Mouse (Mus musculus) CH12.LX (cell line): ENCODE results near the gene Cblb. TPM values are rescaled to one million over a fixed set of nuclear protein-coding genes. Genes with fewer than 3 reads are reported as not detected.

Source experiments
- DNase-seq: peaks from one replicate; pipeline ENCODE4 v3.0.0-alpha.2; 2013; ENCODE audit errors: extremely low read depth
- H3K27ac ChIP-seq: 2 replicates; pipeline ENCODE4 v1.5.1; 2012; ENCODE audit warnings: low read depth, mild to moderate bottlenecking, control low read depth, moderate library complexity; ENCODE audit not compliant: insufficient read depth
- H3K27me3 ChIP-seq: replicated peaks from 2 replicates; pipeline ENCODE3; 2012; ENCODE audit warnings: inconsistent platforms
- H3K36me3 ChIP-seq, 2 experiments: replicated peaks in 1 of 2; 2 replicates each; pipeline versions ENCODE3 to v1.6.1; 2012; ENCODE audit warnings: inconsistent platforms in 1 of 2, low read length in 1 of 2, mild to moderate bottlenecking in 1 of 2, mixed read lengths in 1 of 2, moderate library complexity in 1 of 2; ENCODE audit not compliant: control insufficient read depth in 1 of 2, insufficient read depth in 1 of 2
- H3K4me1 ChIP-seq, 2 experiments: 2 replicates each; pipeline ENCODE4 v1.6.1; 2012; ENCODE audit warnings: inconsistent platforms in 1 of 2, moderate library complexity in 1 of 2; ENCODE audit not compliant: insufficient read depth in 2 of 2, control insufficient read depth in 1 of 2
- H3K4me2 ChIP-seq: 2 replicates; pipeline ENCODE4 v1.6.1; 2012; ENCODE audit warnings: low read depth, mild to moderate bottlenecking, control low read depth; ENCODE audit not compliant: poor library complexity, insufficient read depth, severe bottlenecking
- H3K4me3 ChIP-seq, 3 experiments: fragments of 150-350 bp in 1 of 3; sonication (generic) in 1 of 3; replicated peaks in 1 of 3; 2 replicates each; pipeline versions ENCODE3 to v1.5.1; 2011 to 2012; ENCODE audit warnings: low read depth in 2 of 3, low read length in 2 of 3, mild to moderate bottlenecking in 2 of 3, moderate library complexity in 2 of 3, control low read depth in 1 of 3, improper control_type of control experiment in 1 of 3, inconsistent platforms in 1 of 3, mixed read lengths in 1 of 3; ENCODE audit not compliant: poor library complexity in 1 of 3
- H3K79me2 ChIP-seq: replicated peaks from 2 replicates; pipeline ENCODE4 v1.6.1; 2012; ENCODE audit warnings: mild to moderate bottlenecking, moderate library complexity; ENCODE audit not compliant: control insufficient read depth, poor library complexity, insufficient read depth, severe bottlenecking; ENCODE audit errors: extremely low read depth
- H3K9ac ChIP-seq: 2 replicates; pipeline ENCODE4 v1.6.1; 2012; ENCODE audit warnings: low read depth, mild to moderate bottlenecking, control low read depth, moderate library complexity; ENCODE audit not compliant: insufficient read depth
- H3K9me3 ChIP-seq: replicated peaks from 2 replicates; pipeline ENCODE3; 2012; ENCODE audit warnings: low read length, inconsistent platforms, mixed read lengths
- EP300 ChIP-seq: IDR thresholded peaks from 2 replicates; pipeline ENCODE4 v1.6.1; 2011; ENCODE audit warnings: low read length, improper control_type of control experiment
- ETS1 ChIP-seq: conservative IDR thresholded peaks from 2 replicates; pipeline ENCODE4 v1.6.1; 2012; ENCODE audit warnings: low read depth, mild to moderate bottlenecking, inconsistent platforms, low read length, improper control_type of control experiment, moderate library complexity
- GABPA ChIP-seq: IDR thresholded peaks from 2 replicates; pipeline ENCODE4 v1.6.1; 2012; ENCODE audit warnings: low read depth, low read length, improper control_type of control experiment, inconsistent platforms; ENCODE audit not compliant: insufficient replicate concordance
- HCFC1 ChIP-seq: IDR thresholded peaks from 2 replicates; pipeline ENCODE4 v1.6.1; 2012; ENCODE audit warnings: low read depth, mild to moderate bottlenecking, inconsistent platforms, low read length, improper control_type of control experiment
- IRF4 ChIP-seq: IDR thresholded peaks from 2 replicates; pipeline ENCODE4 v1.6.1; 2014; ENCODE audit warnings: low read depth, mild to moderate bottlenecking, inconsistent platforms, low read length, improper control_type of control experiment
- KAT2A ChIP-seq: IDR thresholded peaks from 2 replicates; pipeline ENCODE4 v1.6.1; 2012; ENCODE audit warnings: low read length, improper control_type of control experiment, inconsistent platforms; ENCODE audit not compliant: insufficient replicate concordance
- MEF2A ChIP-seq: IDR thresholded peaks from 2 replicates; pipeline ENCODE4 v1.6.1; 2014; ENCODE audit warnings: low read depth, mild to moderate bottlenecking, inconsistent platforms, low read length, improper control_type of control experiment, borderline replicate concordance
- PAX5 ChIP-seq: IDR thresholded peaks from 2 replicates; pipeline ENCODE4 v1.6.1; 2012; ENCODE audit warnings: low read length, inconsistent platforms, mixed read lengths
- POLR2A ChIP-seq: IDR thresholded peaks from 2 replicates; pipeline ENCODE4 v1.6.1; 2011; ENCODE audit warnings: low read depth, mild to moderate bottlenecking, improper control_type of control experiment, low read length
- POLR2AphosphoS2 ChIP-seq: IDR thresholded peaks from 2 replicates; pipeline ENCODE4 v1.6.1; 2011; ENCODE audit warnings: low read depth, low read length, improper control_type of control experiment
- RCOR1 ChIP-seq: conservative IDR thresholded peaks from 2 replicates; pipeline ENCODE4 v1.6.1; 2012; ENCODE audit warnings: low read depth, mild to moderate bottlenecking, inconsistent platforms, low read length, improper control_type of control experiment
- SMC3 ChIP-seq: IDR thresholded peaks from 2 replicates; pipeline ENCODE4 v1.6.1; 2011; ENCODE audit warnings: low read depth, low read length, improper control_type of control experiment
- TBP ChIP-seq: conservative IDR thresholded peaks from 2 replicates; pipeline ENCODE4 v1.6.1; 2011; ENCODE audit warnings: low read depth, low read length, improper control_type of control experiment
- TCF12 ChIP-seq: IDR thresholded peaks from 2 replicates; pipeline ENCODE4 v1.6.1; 2014; ENCODE audit warnings: low read depth, mild to moderate bottlenecking, inconsistent platforms, low read length, improper control_type of control experiment
- UBTF ChIP-seq: IDR thresholded peaks from 2 replicates; pipeline ENCODE4 v1.6.1; 2012; ENCODE audit warnings: low read depth, mild to moderate bottlenecking, inconsistent platforms, low read length, improper control_type of control experiment, moderate library complexity
- USF2 ChIP-seq: conservative IDR thresholded peaks from 2 replicates; pipeline ENCODE4 v1.6.1; 2011; ENCODE audit warnings: low read depth, low read length, improper control_type of control experiment
- ZC3H11A ChIP-seq: IDR thresholded peaks from 2 replicates; pipeline ENCODE4 v1.6.1; 2012; ENCODE audit warnings: low read depth, mild to moderate bottlenecking, inconsistent platforms, low read length, improper control_type of control experiment
- ZMIZ1 ChIP-seq: IDR thresholded peaks from 2 replicates; pipeline ENCODE4 v1.6.1; 2012; ENCODE audit warnings: low read depth, mild to moderate bottlenecking, inconsistent platforms, low read length, improper control_type of control experiment
- ZNF384 ChIP-seq: IDR thresholded peaks from 2 replicates; pipeline ENCODE4 v1.6.1; 2012; ENCODE audit warnings: low read depth, low read length, improper control_type of control experiment, inconsistent platforms
- dilution Hi-C: fragments of 300-500 bp; cut with MboI; formaldehyde crosslinking; loops from 2 replicates; pipeline ENCODE4 v1.14.3; 2020; ENCODE audit warnings: low sequenced_read_pairs; ENCODE audit not compliant: extremely low pct_unique_long_range_greater_than_20kb, extremely low pct_ligation_motif_present
- in situ Hi-C: fragments of 300-500 bp; cut with MboI; formaldehyde crosslinking; loops from 3 replicates; pipeline ENCODE4 v1.14.3; 2019; ENCODE audit warnings: low sequenced_read_pairs, low pct_ligation_motif_present, low pct_unique_long_range_greater_than_20kb, mixed read lengths
- polyA plus RNA-seq: library from polyadenylated mRNA; unstranded; fragments of >175 nt; gene quantifications from 2 replicates; pipeline ENCODE4 v1.2.1, GENCODE M21; 2012; ENCODE audit warnings: low read depth; ENCODE audit not compliant: insufficient read length
- total RNA-seq, 2 experiments: library from RNA; depleted of rRNA; stranded (reverse); fragments of 300-350 nt in 1 of 2; fragments of >200 nt in 1 of 2; gene quantifications; 2 replicates each; pipeline ENCODE4 v1.2.3; 2012 to 2014

Cblb gene
- total and polyA plus RNA-seq, 3 experiments: 3.5 to 18.9 (median 6.3) TPM

DNA sequence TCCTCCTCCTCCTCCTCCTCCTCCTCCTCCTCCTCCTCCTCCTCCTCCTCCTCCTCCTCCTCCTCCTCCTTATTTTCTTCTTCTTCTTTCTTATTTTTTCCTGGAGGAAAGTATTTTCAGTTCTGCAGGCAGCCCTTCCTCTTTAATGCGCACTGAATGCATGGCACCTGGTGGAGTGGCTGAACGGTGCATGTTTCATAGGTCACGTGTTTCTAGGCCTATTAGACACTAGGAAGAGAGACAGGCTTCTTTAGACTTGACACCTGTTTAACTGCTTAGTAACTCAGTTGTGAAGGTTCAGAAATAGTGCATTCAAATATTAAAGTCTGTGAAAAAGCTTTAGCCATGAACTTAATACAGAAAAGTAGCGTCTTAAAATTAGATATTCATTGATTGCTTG, 15.4 kb downstream of the Cblb start:
- no peak for TF ChIP-seq IRF4
- no peak for TF ChIP-seq KAT2A
- no peak for TF ChIP-seq POLR2A
- TF ChIP-seq ZC3H11A: no peak
- TF ChIP-seq UBTF: no peak
- no peak for TF ChIP-seq USF2
- no peak for TF ChIP-seq MEF2A
- TF ChIP-seq ETS1: no peak
- H3K9me3 ChIP-seq: no peaks in the 10 kb centered on the region
- no peak overlapping the region for H3K9ac ChIP-seq
- in situ Hi-C loops: no loop called here
- dilution Hi-C loops: no loop called here
- H3K27ac ChIP-seq: no peak overlapping the region
- no peaks in the 10 kb centered on the region for H3K27me3 ChIP-seq
- DNase-seq: no peak
- peaks cover 5% of the 10 kb centered on the region; the same call in 1 of the 2 replicates for H3K79me2 ChIP-seq
- no peak overlapping the region for H3K4me2 ChIP-seq
- H3K36me3 ChIP-seq: peaks cover 0 to 60% of the 10 kb centered on the region in 2 experiments
- no peak overlapping the region for H3K4me3 ChIP-seq
- H3K4me1 ChIP-seq: peaks cover 2 to 62% of the 10 kb centered on the region in 2 experiments; a peak in 2 of 4 replicates

DNA sequence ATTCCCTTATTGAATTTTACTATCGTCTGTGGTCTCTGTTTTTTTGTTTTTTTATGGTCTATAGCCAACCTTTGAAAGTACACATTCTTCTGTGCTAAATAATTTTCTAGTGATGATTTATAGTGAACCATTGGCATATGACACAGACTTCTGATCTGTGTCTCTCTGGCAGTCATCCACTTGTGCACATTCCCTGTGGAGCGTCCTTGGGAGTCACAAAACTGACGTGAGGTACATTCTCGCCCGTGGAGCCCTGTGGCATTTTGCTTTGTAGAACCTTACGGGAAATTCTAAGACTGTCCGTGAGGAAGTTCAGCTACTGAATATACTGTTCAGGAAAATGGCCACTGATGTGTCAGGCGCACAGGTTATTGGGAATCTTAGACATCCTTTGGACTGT, 20.1 kb downstream of the Cblb start:
- peaks cover 0 to 56% of the 10 kb centered on the region in 2 experiments for H3K36me3 ChIP-seq
- dilution Hi-C loops (no loop called here), in situ Hi-C loops (no loop called here)
- no peak overlapping the region for H3K4me3 ChIP-seq
- H3K79me2 ChIP-seq: no peaks in the 10 kb centered on the region; the same call in 1 of the 2 replicates
- H3K4me1 ChIP-seq: peaks cover 9 to 63% of the 10 kb centered on the region in 2 experiments; a peak in 3 of 4 replicates
- DNase-seq: no peak
- H3K9ac ChIP-seq: no peak overlapping the region
- H3K27ac ChIP-seq: no peak overlapping the region
- no peak overlapping the region for H3K4me2 ChIP-seq
- no peaks in the 10 kb centered on the region for H3K27me3 ChIP-seq
- no peaks in the 10 kb centered on the region for H3K9me3 ChIP-seq
- no peak for TF ChIP-seq EP300
- no peak for TF ChIP-seq HCFC1
- no peak for TF ChIP-seq PAX5
- TF ChIP-seq GABPA: no peak
- TF ChIP-seq USF2: no peak
- no peak for TF ChIP-seq MEF2A
- TF ChIP-seq KAT2A: no peak
- no peak for TF ChIP-seq RCOR1

DNA sequence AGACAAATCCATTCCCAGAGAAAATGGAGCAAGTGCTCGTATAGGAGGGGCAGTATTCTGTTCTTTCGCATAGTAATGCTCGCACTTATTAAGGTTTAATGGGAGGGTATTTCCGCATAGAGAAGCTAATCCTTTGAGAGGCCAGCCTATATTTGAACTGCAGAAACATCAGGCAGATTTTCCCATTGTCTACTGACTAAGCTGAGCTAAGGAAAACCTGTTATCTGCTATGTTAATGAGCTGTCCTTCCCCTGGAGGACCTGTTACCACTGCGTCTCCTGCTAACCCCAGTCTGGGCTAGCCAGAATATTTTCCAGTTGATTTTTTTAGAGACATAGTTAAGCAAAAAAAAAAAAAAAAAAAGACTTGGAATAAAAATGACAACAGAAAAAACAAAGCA, 21.7 kb downstream of the Cblb start:
- TF ChIP-seq ZNF384 (peak; percentile 24; the same call in 1 of the 2 replicates), SMC3 (no peak), ZMIZ1 (no peak), TCF12 (no peak), POLR2AphosphoS2 (no peak), TBP (no peak)
- in situ Hi-C loops: no loop called here

More for the DNA sequence above, 21.7 kb downstream of the Cblb start:
- no peak overlapping the region for H3K27ac ChIP-seq
- dilution Hi-C loops: no loop called here
- no peaks in the 10 kb centered on the region for H3K9me3 ChIP-seq
- H3K9ac ChIP-seq: no peak overlapping the region
- peaks cover 9 to 68% of the 10 kb centered on the region in 2 experiments; a peak in 3 of 4 replicates for H3K4me1 ChIP-seq
- H3K4me3 ChIP-seq: no peak overlapping the region
- H3K79me2 ChIP-seq: no peaks in the 10 kb centered on the region; the same call in 1 of the 2 replicates
- H3K4me2 ChIP-seq: no peak overlapping the region
- peaks cover 0 to 49% of the 10 kb centered on the region in 2 experiments for H3K36me3 ChIP-seq
- no peak for DNase-seq
- H3K27me3 ChIP-seq: no peaks in the 10 kb centered on the region
